Mouse (Mus musculus): ENCODE data around the gene Ccdc162. TPM values are rescaled to one million over a fixed set of nuclear protein-coding genes. Genes with fewer than 3 reads are reported as not detected.

Gene Ccdc162
- polyA plus RNA-seq, 1 experiment from 2014 or later: 0.77 TPM

GRCm38 (mm10) chr10:41543439-41543838, 173.0 kb downstream of the Ccdc162 start:
- H3K27ac ChIP-seq: no peak overlapping the region
- 0 out of 2 replicates have a peak, but pooled peaks cover 3% of the 10 kb centered on the region for H3K27me3 ChIP-seq (replicated peaks)
- WGBS: 83% methylated on average over 4 of the region's 4 CpGs

GRCm38 (mm10) chr10:41542057-41542456, 174.4 kb downstream of the Ccdc162 start:
- Histone ChIP-seq H3K27me3 (replicated peaks) (0 out of 2 replicates have a peak, but pooled peaks cover 3% of the 10 kb centered on the region), H3K9ac (no peak overlapping the region), H3K4me1 (no peaks in the 10 kb centered on the region), H3K4me3 (no peak overlapping the region), H3K4me2 (no peak overlapping the region), H3K27ac (no peak overlapping the region), H3K9me3 (no peaks in the 10 kb centered on the region), H3K36me3 (replicated peaks) (0 out of 2 replicates have a peak, but pooled peaks cover 2% of the 10 kb centered on the region)
- 98% methylated on average over 6 of the region's 6 CpGs for WGBS
- ATAC-seq (replicated peaks): no peak

More at GRCm38 (mm10) chr10:41543439-41543838, 173.0 kb downstream of the Ccdc162 start:
- Histone ChIP-seq H3K4me3 (no peak overlapping the region), H3K9me3 (no peaks in the 10 kb centered on the region), H3K36me3 (replicated peaks) (no peaks in the 10 kb centered on the region), H3K4me1 (no peaks in the 10 kb centered on the region), H3K9ac (no peak overlapping the region), H3K4me2 (no peak overlapping the region)
- no peak for ATAC-seq (replicated peaks)

GRCm38 (mm10) chr10:41538986-41539385, 177.4 kb downstream of the Ccdc162 start:
- no peak overlapping the region for H3K9ac ChIP-seq
- no peak overlapping the region for H3K4me2 ChIP-seq
- no peaks in the 10 kb centered on the region for H3K4me1 ChIP-seq
- WGBS: 98% methylated on average over 4 of the region's 4 CpGs
- no peak for ATAC-seq (replicated peaks)
- H3K9me3 ChIP-seq: no peaks in the 10 kb centered on the region
- H3K36me3 ChIP-seq (replicated peaks): 0 out of 2 replicates have a peak, but pooled peaks cover 11% of the 10 kb centered on the region
- no peak overlapping the region for H3K27ac ChIP-seq
- 0 out of 2 replicates have a peak, but pooled peaks cover 3% of the 10 kb centered on the region for H3K27me3 ChIP-seq (replicated peaks)
- no peak overlapping the region for H3K4me3 ChIP-seq

GRCm38 (mm10) chr10:41537983-41538330, 178.5 kb downstream of the Ccdc162 start:
- no peaks in the 10 kb centered on the region for H3K4me1 ChIP-seq
- 93% methylated on average over 3 of the region's 3 CpGs for WGBS
- 0 out of 2 replicates have a peak, but pooled peaks cover 11% of the 10 kb centered on the region for H3K36me3 ChIP-seq (replicated peaks)
- no peak overlapping the region for H3K9ac ChIP-seq
- no peak for ATAC-seq (replicated peaks)
- H3K9me3 ChIP-seq: no peaks in the 10 kb centered on the region
- no peak overlapping the region for H3K27ac ChIP-seq
- H3K4me2 ChIP-seq: no peak overlapping the region
- no peaks in the 10 kb centered on the region for H3K27me3 ChIP-seq (replicated peaks)
- H3K4me3 ChIP-seq: no peak overlapping the region

- Histone ChIP-seq H3K4me3 (no peak overlapping the region), H3K9me3 (no peaks in the 10 kb centered on the region), H3K4me2 (no peak overlapping the region), H3K36me3 (replicated peaks) (0 out of 2 replicates have a peak, but pooled peaks cover 11% of the 10 kb centered on the region), H3K27ac (no peak overlapping the region), H3K9ac (no peak overlapping the region), H3K4me1 (no peaks in the 10 kb centered on the region), H3K27me3 (replicated peaks) (no peaks in the 10 kb centered on the region)
- ATAC-seq (replicated peaks): no peak
- WGBS: 27% methylated on average over 4 of the region's 4 CpGs
Observed at GRCm38 (mm10) chr10:41537226-41537982, 179.0 kb downstream of the Ccdc162 start.

GRCm38 (mm10) chr10:41536714-41537113, 179.7 kb downstream of the Ccdc162 start:
- Histone ChIP-seq H3K4me2 (no peak overlapping the region), H3K4me3 (no peak overlapping the region), H3K4me1 (no peaks in the 10 kb centered on the region), H3K27ac (no peak overlapping the region), H3K9me3 (no peaks in the 10 kb centered on the region), H3K36me3 (replicated peaks) (0 out of 2 replicates have a peak, but pooled peaks cover 11% of the 10 kb centered on the region), H3K9ac (no peak overlapping the region), H3K27me3 (replicated peaks) (no peaks in the 10 kb centered on the region)
- no peak for ATAC-seq (replicated peaks)
- 94% methylated on average over 1 of the region's 1 CpGs for WGBS

- Histone ChIP-seq H3K4me3 (no peak overlapping the region), H3K27ac (no peak overlapping the region), H3K4me2 (no peak overlapping the region), H3K27me3 (replicated peaks) (no peaks in the 10 kb centered on the region), H3K9me3 (no peaks in the 10 kb centered on the region), H3K4me1 (no peaks in the 10 kb centered on the region), H3K36me3 (replicated peaks) (0 out of 2 replicates have a peak, but pooled peaks cover 11% of the 10 kb centered on the region), H3K9ac (no peak overlapping the region)
- 92% methylated on average over 2 of the region's 2 CpGs for WGBS
- no peak for ATAC-seq (replicated peaks)
Observed at GRCm38 (mm10) chr10:41535991-41536390, 180.4 kb downstream of the Ccdc162 start.

GRCm38 (mm10) chr10:41529972-41530371, 186.5 kb downstream of the Ccdc162 start:
- WGBS: 92% methylated on average over 5 of the region's 5 CpGs
- Histone ChIP-seq H3K27ac (no peak overlapping the region), H3K4me2 (no peak overlapping the region), H3K9me3 (no peaks in the 10 kb centered on the region), H3K27me3 (replicated peaks) (no peaks in the 10 kb centered on the region), H3K4me1 (no peaks in the 10 kb centered on the region), H3K9ac (no peak overlapping the region), H3K36me3 (replicated peaks) (peaks cover 17% of the 10 kb centered on the region), H3K4me3 (no peak overlapping the region)
- ATAC-seq (replicated peaks): no peak

GRCm38 (mm10) chr10:41525696-41526095, 190.7 kb downstream of the Ccdc162 start:
- H3K4me3 ChIP-seq: no peak overlapping the region
- peaks cover 20% of the 10 kb centered on the region for H3K4me1 ChIP-seq
- H3K9ac ChIP-seq: no peak overlapping the region
- H3K9me3 ChIP-seq: no peaks in the 10 kb centered on the region
- peaks cover 13% of the 10 kb centered on the region for H3K36me3 ChIP-seq (replicated peaks)
- no peak overlapping the region for H3K27ac ChIP-seq
- ATAC-seq (replicated peaks): no peak
- no peaks in the 10 kb centered on the region for H3K27me3 ChIP-seq (replicated peaks)
- 61% methylated on average over 1 of the region's 1 CpGs for WGBS
- no peak overlapping the region for H3K4me2 ChIP-seq

- 0 out of 2 replicates have a peak, but pooled peaks cover 4% of the 10 kb centered on the region for H3K36me3 ChIP-seq (replicated peaks)
- WGBS: 82% methylated on average over 3 of the region's 3 CpGs
Observed at GRCm38 (mm10) chr10:41523386-41523785, 193.0 kb downstream of the Ccdc162 start.

GRCm38 (mm10) chr10:41520410-41520673, 196.1 kb downstream of the Ccdc162 start:
- Histone ChIP-seq H3K27me3 (replicated peaks) (no peaks in the 10 kb centered on the region), H3K4me3 (peak overlapping the region; percentile 80), H3K9ac (peak overlapping the region; percentile 79), H3K4me1 (peaks cover 29% of the 10 kb centered on the region), H3K27ac (peak overlapping the region; percentile 99; the same call in 1 of the 2 replicates), H3K36me3 (replicated peaks) (no peaks in the 10 kb centered on the region), H3K9me3 (no peaks in the 10 kb centered on the region), H3K4me2 (peak overlapping the region; percentile 66)
- 8% methylated on average over 5 of the region's 5 CpGs for WGBS
- ATAC-seq (replicated peaks): no peak

More at GRCm38 (mm10) chr10:41523386-41523785, 193.0 kb downstream of the Ccdc162 start:
- Histone ChIP-seq H3K9me3 (no peaks in the 10 kb centered on the region), H3K4me3 (no peak overlapping the region), H3K27ac (no peak overlapping the region), H3K27me3 (replicated peaks) (no peaks in the 10 kb centered on the region), H3K4me1 (peaks cover 26% of the 10 kb centered on the region), H3K4me2 (no peak overlapping the region), H3K9ac (no peak overlapping the region)
- no peak for ATAC-seq (replicated peaks)

GRCm38 (mm10) chr10:41519640-41520409, 196.6 kb downstream of the Ccdc162 start:
- peak overlapping the region; percentile 66 for H3K4me2 ChIP-seq
- no peaks in the 10 kb centered on the region for H3K36me3 ChIP-seq (replicated peaks)
- no peaks in the 10 kb centered on the region for H3K9me3 ChIP-seq
- peak; percentile 15 for ATAC-seq (replicated peaks)
- peak overlapping the region; percentile 79 for H3K9ac ChIP-seq
- H3K27ac ChIP-seq: peak overlapping the region; percentile 99
- under 1% methylated on average over 65 of the region's 65 CpGs for WGBS
- H3K4me1 ChIP-seq: peaks cover 29% of the 10 kb centered on the region
- H3K27me3 ChIP-seq (replicated peaks): no peaks in the 10 kb centered on the region
- peak overlapping the region; percentile 80 for H3K4me3 ChIP-seq

All from midbrain, embryonic 15.5 days (tissue).